Mouse (Mus musculus) myocyte (in vitro differentiated cells): ENCODE results near the gene Tmem8b. TPM values are rescaled to one million over a fixed set of nuclear protein-coding genes. Genes with fewer than 3 reads are reported as not detected.

Experiments used
- H3K27me3 ChIP-seq: one replicate; pipeline ENCODE4 v1.6.1; 2011; ENCODE audit not compliant: control insufficient read depth, insufficient read depth, insufficient read length
- H3K36me3 ChIP-seq: one replicate; pipeline ENCODE4 v1.6.1; 2011; ENCODE audit not compliant: control insufficient read depth, insufficient read depth
- H3K4me2 ChIP-seq: one replicate; pipeline ENCODE4 v1.6.1; 2011; ENCODE audit warnings: low read depth, control low read depth
- H3K4me3 ChIP-seq: one replicate; pipeline ENCODE4 v1.5.1; 2011; ENCODE audit warnings: mild to moderate bottlenecking, control low read depth, moderate library complexity
- H3K79me2 ChIP-seq: one replicate; pipeline ENCODE4 v1.6.1; 2011; ENCODE audit not compliant: control insufficient read depth, insufficient read depth
- H3ac ChIP-seq: one replicate; pipeline ENCODE4 v1.6.1; 2011; ENCODE audit not compliant: control insufficient read depth, insufficient read length
- CEBPB ChIP-seq: IDR thresholded peaks from 2 replicates; pipeline ENCODE4 v1.6.1; 2011; ENCODE audit warnings: mild to moderate bottlenecking, moderate library complexity; ENCODE audit not compliant: poor library complexity, insufficient read depth, severe bottlenecking
- E2F4 ChIP-seq: IDR thresholded peaks from one replicate; pipeline ENCODE4 v1.6.1; 2011; ENCODE audit warnings: mild to moderate bottlenecking, control low read depth, moderate library complexity; ENCODE audit not compliant: insufficient read depth
- MAX ChIP-seq: IDR thresholded peaks from one replicate; pipeline ENCODE4 v1.6.1; 2011; ENCODE audit warnings: low read depth, mild to moderate bottlenecking, control low read depth
- MYOD1 ChIP-seq, 3 experiments: IDR thresholded peaks; one replicate each; pipeline ENCODE4 v1.6.1; 2011; ENCODE audit warnings: control low read depth in 2 of 3, low read depth in 2 of 3, mild to moderate bottlenecking in 2 of 3, moderate library complexity in 1 of 3; ENCODE audit not compliant: insufficient read length in 2 of 3, control insufficient read depth in 1 of 3
- MYOG ChIP-seq, 3 experiments: IDR thresholded peaks; one replicate each; pipeline ENCODE4 v1.6.1; 2011; ENCODE audit warnings: control low read depth in 2 of 3, low read depth in 2 of 3, mild to moderate bottlenecking in 2 of 3; ENCODE audit not compliant: insufficient read length in 2 of 3, control insufficient read depth in 1 of 3, insufficient read depth in 1 of 3
- POLR2A ChIP-seq: IDR thresholded peaks from one replicate; pipeline ENCODE4 v1.6.1; 2011; ENCODE audit warnings: low read depth, mild to moderate bottlenecking, control low read depth, moderate library complexity; ENCODE audit not compliant: insufficient read length
- POLR2AphosphoS2 ChIP-seq: IDR thresholded peaks from one replicate; pipeline ENCODE4 v1.6.1; 2011; ENCODE audit warnings: low read depth, control low read depth; ENCODE audit not compliant: insufficient read length
- REST ChIP-seq: IDR thresholded peaks from one replicate; pipeline ENCODE4 v1.6.1; 2011; ENCODE audit warnings: mild to moderate bottlenecking, control low read depth, moderate library complexity; ENCODE audit not compliant: insufficient read depth, insufficient read length
- SRF ChIP-seq: IDR thresholded peaks from one replicate; pipeline ENCODE4 v1.6.1; 2011; ENCODE audit warnings: low read depth; ENCODE audit not compliant: control insufficient read depth, insufficient read length
- TCF12 ChIP-seq: IDR thresholded peaks from one replicate; pipeline ENCODE4 v1.6.1; 2011; ENCODE audit warnings: mild to moderate bottlenecking, control low read depth; ENCODE audit not compliant: poor library complexity, insufficient read depth, severe bottlenecking
- TCF3 ChIP-seq: IDR thresholded peaks from one replicate; pipeline ENCODE4 v1.6.1; 2011; ENCODE audit warnings: low read depth, control low read depth; ENCODE audit not compliant: insufficient read length
- USF1 ChIP-seq: IDR thresholded peaks from one replicate; pipeline ENCODE4 v1.6.1; 2011; ENCODE audit warnings: low read depth, mild to moderate bottlenecking, control low read depth, moderate library complexity
- polyA plus RNA-seq: library from polyadenylated mRNA; unstranded; fragments of >200 nt; fragmentation: generic; extraction: Trizol; gene quantifications from one replicate; pipeline ENCODE4 v1.2.1, GENCODE M21; 2012; ENCODE audit warnings: missing spikeins

Tmem8b gene
- polyA plus RNA-seq, 1 experiment = 1.7 TPM

DNA sequence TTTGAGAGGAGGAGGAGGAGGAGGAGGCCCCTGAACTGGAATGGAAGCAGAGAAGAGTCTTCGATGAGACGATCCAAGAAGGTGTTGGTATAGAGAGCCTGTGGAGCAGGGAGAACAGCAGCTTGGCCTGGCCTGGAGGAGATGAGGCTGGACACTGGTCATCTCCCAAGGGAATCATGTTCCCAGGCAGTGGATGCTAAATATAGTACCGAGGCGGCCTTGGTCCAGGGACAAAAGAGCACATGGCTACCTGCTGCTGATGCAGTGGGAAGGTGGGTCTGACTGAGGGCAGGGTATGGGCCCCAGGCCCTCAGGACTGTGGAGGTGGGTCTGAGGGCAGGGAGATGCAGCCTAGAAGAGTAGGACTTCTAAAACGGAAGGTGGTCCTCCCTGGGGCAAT lies 64.4 kb downstream of the Tmem8b start:
- Histone ChIP-seq H3ac (no peak overlapping the region), H3K4me3 (no peak overlapping the region), H3K36me3 (no peaks in the 10 kb centered on the region), H3K27me3 (no peaks in the 10 kb centered on the region), H3K79me2 (no peaks in the 10 kb centered on the region), H3K4me2 (no peak overlapping the region)
- TF ChIP-seq MAX (no peak), TCF12 (no peak)

DNA sequence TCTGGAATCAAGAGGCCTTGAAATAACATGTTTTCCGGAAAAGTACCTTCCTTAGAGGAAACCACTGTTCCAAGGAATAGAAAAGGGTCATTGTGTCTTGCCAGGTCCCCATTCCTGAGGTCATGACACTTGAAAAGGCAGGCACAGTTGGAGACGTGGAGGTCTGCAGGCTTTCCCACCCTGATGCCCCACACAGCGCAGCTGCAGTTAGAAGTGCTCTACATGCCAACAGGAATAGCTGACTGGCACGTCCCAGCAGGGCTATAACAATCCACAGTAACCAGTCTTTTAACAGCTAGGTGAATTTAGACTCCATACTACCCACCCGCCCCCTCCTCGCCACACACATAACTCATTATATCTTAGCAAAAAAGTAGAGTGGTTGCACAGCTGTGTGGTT lies 68.4 kb downstream of the Tmem8b start:
- Histone ChIP-seq H3K36me3 (no peaks in the 10 kb centered on the region), H3ac (no peak overlapping the region), H3K4me3 (no peak overlapping the region), H3K27me3 (no peaks in the 10 kb centered on the region), H3K79me2 (no peaks in the 10 kb centered on the region), H3K4me2 (no peak overlapping the region)
- no peak for TF ChIP-seq MAX
- no peak for TF ChIP-seq TCF12
- TF ChIP-seq E2F4 = no peak
- TF ChIP-seq SRF = no peak
- no peak for TF ChIP-seq POLR2AphosphoS2
- TF ChIP-seq MYOG (IDR thresholded peaks at IDR 0.05; ENCODE audit: control insufficient read depth in 1 of 3, insufficient read depth in 1 of 3, insufficient read length in 2 of 3, low read depth in 2 of 3) = no peak
- TF ChIP-seq REST = no peak
- TF ChIP-seq CEBPB = no peak
- no peak for TF ChIP-seq POLR2A
- no peak for TF ChIP-seq USF1
- TF ChIP-seq TCF3 = no peak
- no peak for TF ChIP-seq MYOD1 (IDR thresholded peaks at IDR 0.05; ENCODE audit: control insufficient read depth in 1 of 3, insufficient read length in 2 of 3, low read depth in 2 of 3)

DNA sequence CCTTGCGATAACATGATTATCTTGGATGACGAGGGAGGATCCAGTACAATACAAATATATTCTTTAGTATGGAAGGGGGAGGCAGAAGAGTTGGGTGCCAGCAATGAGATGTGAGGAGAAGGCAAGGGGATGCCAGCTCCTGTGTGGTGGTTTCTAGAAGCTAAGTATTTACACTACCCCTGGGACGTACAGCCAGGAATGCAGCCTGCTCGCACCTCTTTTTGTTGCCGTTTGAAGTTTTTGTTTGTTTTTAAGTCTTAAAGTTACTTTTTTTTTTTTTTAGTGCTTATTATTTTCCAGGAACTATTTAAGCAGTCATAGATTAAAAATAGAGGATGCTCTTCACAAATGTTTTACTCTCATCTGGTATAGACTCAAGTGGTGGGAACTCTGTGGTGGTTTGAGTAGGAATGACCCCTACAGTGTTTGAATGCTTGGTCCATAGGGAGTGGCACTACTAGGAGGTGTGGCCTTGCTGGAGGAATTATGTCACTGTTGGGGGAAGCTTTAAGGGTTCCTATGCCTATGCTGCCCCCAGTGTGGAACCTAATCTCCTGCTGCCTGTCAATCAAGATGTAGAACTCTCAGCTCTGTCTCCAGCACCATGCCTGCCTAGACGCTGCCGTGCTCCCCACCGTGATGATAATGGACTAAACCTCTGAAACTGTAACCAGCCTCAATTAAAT lies 70.4 kb downstream of the Tmem8b start:
- Histone ChIP-seq H3K36me3 (no peaks in the 10 kb centered on the region), H3K4me3 (no peak overlapping the region), H3K27me3 (no peaks in the 10 kb centered on the region), H3K79me2 (no peaks in the 10 kb centered on the region), H3ac (no peak overlapping the region), H3K4me2 (no peak overlapping the region)
- no peak for TF ChIP-seq TCF12
- no peak for TF ChIP-seq MYOG (IDR thresholded peaks at IDR 0.05; ENCODE audit: control insufficient read depth in 1 of 3, insufficient read depth in 1 of 3, insufficient read length in 2 of 3, low read depth in 2 of 3)
- no peak for TF ChIP-seq POLR2AphosphoS2
- no peak for TF ChIP-seq MYOD1 (IDR thresholded peaks at IDR 0.05; ENCODE audit: control insufficient read depth in 1 of 3, insufficient read length in 2 of 3, low read depth in 2 of 3)
- TF ChIP-seq MAX = no peak
- no peak for TF ChIP-seq USF1
- TF ChIP-seq SRF = no peak
- no peak for TF ChIP-seq REST
- no peak for TF ChIP-seq TCF3

DNA sequence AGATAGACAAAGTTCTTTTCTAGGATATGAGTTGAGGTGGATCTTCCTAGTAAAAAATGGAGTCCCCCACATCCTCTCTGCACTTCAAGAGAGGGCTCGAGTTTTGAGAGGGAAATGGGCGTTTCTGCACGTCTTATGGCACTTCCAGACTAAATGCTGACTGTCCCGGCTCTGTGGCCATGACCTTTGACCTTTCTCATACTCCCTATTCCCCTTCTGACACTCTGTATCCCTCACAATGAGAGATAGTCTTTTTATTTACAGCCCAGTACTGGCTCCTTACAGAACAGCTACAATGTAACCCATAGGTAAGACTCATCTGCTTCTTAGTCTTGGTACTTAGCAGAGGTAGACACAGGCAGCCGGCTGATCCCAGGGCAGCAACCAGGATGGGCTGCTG lies 72.8 kb downstream of the Tmem8b start:
- H3K4me3 ChIP-seq = no peak overlapping the region
- TF ChIP-seq TCF12 = no peak
- TF ChIP-seq USF1 = no peak
- TF ChIP-seq MAX = no peak
- no peak for TF ChIP-seq E2F4
- no peak overlapping the region for H3K4me2 ChIP-seq
- H3K27me3 ChIP-seq = no peaks in the 10 kb centered on the region
- H3K79me2 ChIP-seq = no peaks in the 10 kb centered on the region
- H3K36me3 ChIP-seq = no peaks in the 10 kb centered on the region
- H3ac ChIP-seq = no peak overlapping the region

Other genes starting within 250 kb of the Tmem8b start
- gene Fam166b, start 239.8 kb upstream of the Tmem8b start, polyA plus RNA-seq = 0.04 TPM
- 40.4 TPM for gene Tesk1, start 227.0 kb upstream of the Tmem8b start, polyA plus RNA-seq
- gene Cd72, start 214.3 kb upstream of the Tmem8b start, polyA plus RNA-seq = 0.74 TPM
- not detected for gene Sit1, start 185.2 kb upstream of the Tmem8b start, polyA plus RNA-seq
- gene Ccdc107, start 176.1 kb upstream of the Tmem8b start, polyA plus RNA-seq = 111 TPM
- gene Arhgef39, start 169.3 kb upstream of the Tmem8b start, polyA plus RNA-seq = 5.7 TPM
- 10.7 TPM for gene Car9, start 162.0 kb upstream of the Tmem8b start, polyA plus RNA-seq
- gene Tpm2, start 145.2 kb upstream of the Tmem8b start, polyA plus RNA-seq = 2,542 TPM
- gene Creb3, start 106.6 kb upstream of the Tmem8b start, polyA plus RNA-seq = 73.9 TPM
- gene Tln1, start 106.3 kb upstream of the Tmem8b start, polyA plus RNA-seq = 225 TPM
- 28.6 TPM for gene Rgp1, start 90.3 kb upstream of the Tmem8b start, polyA plus RNA-seq
- 5.9 TPM for gene Gba2, start 90.1 kb upstream of the Tmem8b start, polyA plus RNA-seq
- not detected for gene Msmp, start 84.5 kb upstream of the Tmem8b start, polyA plus RNA-seq
- 9.1 TPM for gene Npr2, start 37.0 kb upstream of the Tmem8b start, polyA plus RNA-seq
- gene Spag8, start 15.4 kb upstream of the Tmem8b start, polyA plus RNA-seq = 0.02 TPM
- gene Hint2, start 12.5 kb upstream of the Tmem8b start, polyA plus RNA-seq = 99.1 TPM
- 3.4 TPM for gene Fam221b, start 174 bp downstream of the Tmem8b start, polyA plus RNA-seq
- not detected for gene Olfr70, start 31.8 kb downstream of the Tmem8b start, polyA plus RNA-seq
- gene Olfr71, start 41.3 kb downstream of the Tmem8b start, polyA plus RNA-seq = not detected
- gene Hrct1, start 58.2 kb downstream of the Tmem8b start, polyA plus RNA-seq = 0.78 TPM
- gene Spaar, start 61.1 kb downstream of the Tmem8b start, polyA plus RNA-seq = 0.02 TPM
- gene Olfr159, start 102.0 kb downstream of the Tmem8b start, polyA plus RNA-seq = not detected
- not detected for gene Olfr156, start 154.9 kb downstream of the Tmem8b start, polyA plus RNA-seq
- not detected for gene Olfr157, start 171.2 kb downstream of the Tmem8b start, polyA plus RNA-seq
- not detected for gene Olfr155, start 182.6 kb downstream of the Tmem8b start, polyA plus RNA-seq
- 0.61 TPM for gene Reck, start 206.6 kb downstream of the Tmem8b start, polyA plus RNA-seq